ENCODE assay signal across 11 mouse cellular contexts in the genomic region with DNA sequence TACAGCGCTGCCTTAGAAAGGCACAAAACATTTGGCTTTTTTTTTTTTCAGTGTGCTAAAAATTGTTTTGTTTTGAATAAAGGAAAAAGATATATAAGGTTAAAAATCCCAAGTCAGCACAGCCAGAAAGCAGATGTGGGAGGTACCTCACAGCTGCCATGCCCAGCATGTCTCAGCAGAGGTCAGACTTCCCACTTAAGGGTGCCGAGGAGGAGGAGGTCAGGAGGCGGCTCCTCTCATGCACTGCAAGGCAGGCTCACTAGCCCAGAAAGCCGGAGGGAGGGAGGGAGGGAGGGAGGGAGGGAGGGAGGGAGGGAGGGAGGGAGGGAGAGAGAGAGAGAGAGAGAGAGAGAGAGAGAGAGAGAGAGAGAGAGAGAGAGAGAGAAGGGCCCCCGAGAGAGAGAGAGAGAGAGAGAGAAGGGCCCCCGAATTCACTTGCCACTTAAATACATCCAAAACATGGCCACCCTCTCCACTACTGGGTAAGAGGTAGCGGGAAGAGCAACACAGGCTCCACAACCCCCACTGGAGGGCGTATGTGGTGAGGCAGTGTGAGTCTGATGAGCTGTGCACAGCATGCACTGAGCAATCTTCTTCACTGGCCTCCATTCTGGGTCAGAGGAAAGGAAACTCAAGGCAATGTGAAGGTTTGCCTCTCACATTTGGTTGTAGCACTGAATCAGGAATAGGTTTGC. TPM values are rescaled to one million over a fixed set of nuclear protein-coding genes. Genes with fewer than 3 reads are reported as not detected.
A peak's percentile ranks its signal among the peaks of the same experiment; 100 is the strongest.
DNase-seq lines count a peak whose midpoint lies in the region; ATAC-seq and TF ChIP-seq lines count a peak whose summit lies in the region.
"Had no signal": no experiment of that assay in that cellular context is flagged by ENCODE, and none has a peak within 500 bp of the region (broad histone marks: within the 10 kb centered on the region; RNA-seq: fewer than 3 reads in every experiment).

No protein-coding gene starts in this region.

- H3K4me3 ChIP-seq in heart, embryonic 13.5 days, result no peak overlapping the region
- H3K4me3 ChIP-seq in heart, embryonic 10.5 days, result no peak overlapping the region
- 0 out of 2 replicates have a peak overlapping the region, but pooled peaks have one; percentile 10 for H3K4me3 ChIP-seq in E14TG2a.4 (replicated peaks; ENCODE audit: low read length)
- no peak overlapping the region for H3K4me3 ChIP-seq in brown adipose tissue, adult 24 weeks (ENCODE audit: insufficient read depth, low read depth, low read length)
- H3K4me3 ChIP-seq in kidney, embryonic 14.5 days (ENCODE audit: low read length), result no peak overlapping the region
- H3K4me3 ChIP-seq: limb, embryonic 15.5 days had no signal

- WGBS in heart, embryonic 13.5 days, result 28% methylated on average over 7 of the region's 8 CpGs
- 35% methylated on average over 7 of the region's 8 CpGs for WGBS in heart, embryonic 10.5 days
- WGBS in kidney, embryonic 14.5 days, result 31% methylated on average over 7 of the region's 8 CpGs

- no peaks in the 10 kb centered on the region for H3K9me3 ChIP-seq in heart, embryonic 13.5 days
- no peaks in the 10 kb centered on the region for H3K9me3 ChIP-seq in heart, embryonic 10.5 days
- no peaks in the 10 kb centered on the region for H3K9me3 ChIP-seq in E14TG2a.4 (ENCODE audit: low read length)
- no peaks in the 10 kb centered on the region for H3K9me3 ChIP-seq in kidney, embryonic 14.5 days (ENCODE audit: control insufficient read depth, low read length)
- H3K9me3 ChIP-seq: limb, embryonic 15.5 days had no signal

- H3K4me1 ChIP-seq in heart, embryonic 13.5 days, result peaks cover 36% of the 10 kb centered on the region
- H3K4me1 ChIP-seq in heart, embryonic 10.5 days, result peaks cover 20% of the 10 kb centered on the region
- H3K4me1 ChIP-seq in E14TG2a.4 (replicated peaks; ENCODE audit: low read depth, low read length), result peaks cover 60% of the 10 kb centered on the region
- peaks cover 4% of the 10 kb centered on the region for H3K4me1 ChIP-seq in brown adipose tissue, adult 24 weeks (ENCODE audit: control insufficient read depth, insufficient read depth, insufficient read length, low read length)
- 0 out of 2 replicates have a peak, but pooled peaks cover 2% of the 10 kb centered on the region for H3K4me1 ChIP-seq in kidney, embryonic 14.5 days (ENCODE audit: control insufficient read depth, insufficient read depth, low read length)
- H3K4me1 ChIP-seq: limb, embryonic 15.5 days had no signal

- H3K9ac ChIP-seq in heart, embryonic 13.5 days, result 0 out of 2 replicates have a peak overlapping the region, but pooled peaks have one; percentile 28
- H3K9ac ChIP-seq in kidney, embryonic 14.5 days (ENCODE audit: low read depth, low read length), result no peak overlapping the region
- H3K9ac ChIP-seq: limb, embryonic 15.5 days had no signal

- no peaks in the 10 kb centered on the region for H3K27me3 ChIP-seq in heart, embryonic 13.5 days (replicated peaks)
- H3K27me3 ChIP-seq in heart, embryonic 10.5 days (ENCODE audit: insufficient read depth, poor library complexity, severe bottlenecking), result no peaks in the 10 kb centered on the region
- H3K27me3 ChIP-seq in E14TG2a.4 (ENCODE audit: insufficient read depth, low read length), result no peaks in the 10 kb centered on the region
- no peaks in the 10 kb centered on the region for H3K27me3 ChIP-seq in kidney, embryonic 14.5 days (ENCODE audit: control insufficient read depth, insufficient read depth, low read length)
- H3K27me3 ChIP-seq: limb, embryonic 15.5 days had no signal

- H3K4me2 ChIP-seq in heart, embryonic 13.5 days, result no peak overlapping the region
- H3K4me2 ChIP-seq in kidney, embryonic 14.5 days (replicated peaks; ENCODE audit: low read depth, low read length), result no peak overlapping the region
- H3K4me2 ChIP-seq: limb, embryonic 15.5 days had no signal

- H3K27ac ChIP-seq in heart, embryonic 13.5 days (replicated peaks), result peak overlapping the region; percentile 45; the same call in 1 of the 2 replicates
- no peak overlapping the region for H3K27ac ChIP-seq in heart, embryonic 10.5 days
- H3K27ac ChIP-seq in brown adipose tissue, adult 24 weeks (replicated peaks; ENCODE audit: low read depth, low read length), result peak overlapping the region; percentile 10; the same call in 1 of the 2 replicates
- no peak overlapping the region for H3K27ac ChIP-seq in kidney, embryonic 14.5 days (ENCODE audit: low read depth, low read length)
- H3K27ac ChIP-seq: limb, embryonic 15.5 days had no signal

- peaks cover 86% of the 10 kb centered on the region for H3K36me3 ChIP-seq in heart, embryonic 13.5 days
- peaks cover 75% of the 10 kb centered on the region for H3K36me3 ChIP-seq in heart, embryonic 10.5 days
- peaks cover 78% of the 10 kb centered on the region for H3K36me3 ChIP-seq in E14TG2a.4 (ENCODE audit: insufficient read depth, low read length)
- peaks cover 57% of the 10 kb centered on the region for H3K36me3 ChIP-seq in kidney, embryonic 14.5 days (ENCODE audit: control insufficient read depth, insufficient read depth, low read length)

- ATAC-seq in heart, embryonic 13.5 days (ENCODE audit: extremely low read depth, insufficient number of reproducible peaks, low FRiP score, low TSS enrichment), result no peak
- ATAC-seq in kidney, embryonic 14.5 days (ENCODE audit: low FRiP score, low TSS enrichment), result peak; percentile 71
- ATAC-seq: forebrain, embryonic 14.5 days had no signal

- TF ChIP-seq CTCF in E14TG2a.4 (conservative IDR thresholded peaks at IDR 0.05; ENCODE audit: low read length), result peak; percentile 21

- DNase-seq in heart, embryonic 10.5 days (ENCODE audit: low spot score), result no peak
- no peak for DNase-seq in layer of hippocampus, postnatal 36 days
- DNase-seq in thymus, postnatal 10 days (ENCODE audit: low spot score in 2 of 2), result no peak
- no peak for DNase-seq in layer of hippocampus, adult 11-12 months (ENCODE audit: low spot score)

RNA-seq across cellular contexts. Expression of gene Mcam, which starts 9.9 kb away (rescaled TPM):
- polyA plus RNA-seq in heart, embryonic 13.5 days (2015; fragmentation: Nextera tagmentation; extraction: Ambion mirVana), result 112 and 127 TPM in 2 replicates
- 34.6 and 67.0 TPM in 2 replicates for polyA plus RNA-seq in heart, embryonic 10.5 days (2016; fragmentation: Nextera tagmentation; extraction: Ambion mirVana)
- 27.8 and 28.1 TPM in 2 replicates for polyA plus RNA-seq in brown adipose tissue, adult 24 weeks (2012; ENCODE audit: insufficient read depth, insufficient read length, missing spikeins)
- polyA plus RNA-seq in kidney, embryonic 14.5 days (2014; fragmentation: Nextera tagmentation; extraction: Ambion mirVana), result 26.3 and 39.7 TPM in 2 replicates
- 10 to 100 TPM; 15.6 to 18.8 TPM for total RNA-seq in layer of hippocampus, postnatal 36 days (2021)

RNA-seq across cellular contexts. Expression of gene Rnf26, which starts 30.9 kb away (rescaled TPM):
- 38.5 and 39.3 TPM in 2 replicates for polyA plus RNA-seq in heart, embryonic 13.5 days (2015; fragmentation: Nextera tagmentation; extraction: Ambion mirVana)
- polyA plus RNA-seq in heart, embryonic 10.5 days (2016; fragmentation: Nextera tagmentation; extraction: Ambion mirVana), result 53.6 and 55.8 TPM in 2 replicates
- polyA plus RNA-seq in brown adipose tissue, adult 24 weeks (2012; ENCODE audit: insufficient read depth, insufficient read length, missing spikeins), result 8.7 and 10.4 TPM in 2 replicates
- polyA plus RNA-seq in kidney, embryonic 14.5 days (2014; fragmentation: Nextera tagmentation; extraction: Ambion mirVana), result 51.1 and 78.4 TPM in 2 replicates
- total RNA-seq in layer of hippocampus, postnatal 36 days (2021), result 10 to 100 TPM; 28.4 to 28.6 TPM

RNA-seq across cellular contexts. Expression of gene Gm49380, which starts 30.9 kb away (rescaled TPM):
- not detected in 2 replicates for polyA plus RNA-seq in heart, embryonic 13.5 days (2015; fragmentation: Nextera tagmentation; extraction: Ambion mirVana)
- 0.07 and 0.18 TPM in 2 replicates for polyA plus RNA-seq in heart, embryonic 10.5 days (2016; fragmentation: Nextera tagmentation; extraction: Ambion mirVana)
- polyA plus RNA-seq in brown adipose tissue, adult 24 weeks (2012; ENCODE audit: insufficient read depth, insufficient read length, missing spikeins), result not detected in 2 replicates
- 0.09 and 0.14 TPM in 2 replicates for polyA plus RNA-seq in kidney, embryonic 14.5 days (2014; fragmentation: Nextera tagmentation; extraction: Ambion mirVana)
- total RNA-seq in layer of hippocampus, postnatal 36 days (2021), result under 1 TPM; 0.35 to 0.61 TPM
- polyA plus RNA-seq: small intestine, adult 2 months had no signal

RNA-seq across cellular contexts. Expression of gene C1qtnf5, which starts 37.1 kb away (rescaled TPM):
- polyA plus RNA-seq in heart, embryonic 13.5 days (2015; fragmentation: Nextera tagmentation; extraction: Ambion mirVana), result 1.1 and 2.1 TPM in 2 replicates
- 0.50 TPM in 1 of 2 replicates, not detected in the other for polyA plus RNA-seq in heart, embryonic 10.5 days (2016; fragmentation: Nextera tagmentation; extraction: Ambion mirVana)
- polyA plus RNA-seq in brown adipose tissue, adult 24 weeks (2012; ENCODE audit: insufficient read depth, insufficient read length, missing spikeins), result 3.6 and 3.7 TPM in 2 replicates
- 4.6 and 5.4 TPM in 2 replicates for polyA plus RNA-seq in kidney, embryonic 14.5 days (2014; fragmentation: Nextera tagmentation; extraction: Ambion mirVana)
- total RNA-seq in layer of hippocampus, postnatal 36 days (2021), result 10 to 100 TPM; 17.0 to 17.6 TPM

RNA-seq across cellular contexts. Expression of gene Mfrp, which starts 42.6 kb away (rescaled TPM):
- polyA plus RNA-seq in heart, embryonic 13.5 days (2015; fragmentation: Nextera tagmentation; extraction: Ambion mirVana), result not detected in 2 replicates
- polyA plus RNA-seq in heart, embryonic 10.5 days (2016; fragmentation: Nextera tagmentation; extraction: Ambion mirVana), result 0.21 TPM in 1 of 2 replicates, not detected in the other
- not detected in 2 replicates for polyA plus RNA-seq in brown adipose tissue, adult 24 weeks (2012; ENCODE audit: insufficient read depth, insufficient read length, missing spikeins)
- 0.14 TPM in 1 of 2 replicates, not detected in the other for polyA plus RNA-seq in kidney, embryonic 14.5 days (2014; fragmentation: Nextera tagmentation; extraction: Ambion mirVana)
- 1 to 10 TPM in 1 of 2 experiments, under 1 TPM in 1; 0.17 to 2.5 TPM for total RNA-seq in layer of hippocampus, postnatal 36 days (2021)
- polyA plus RNA-seq: forebrain, embryonic 14.5 days had no signal

Comparison
In these comparisons a context has a peak if more than half of its experiments do, and no peak if none do; other contexts are left out.
1. H3K27ac ChIP-seq: peak in heart, embryonic 13.5 days (single experiment) and brown adipose tissue, adult 24 weeks (single experiment); none in heart, embryonic 10.5 days (single experiment) and kidney, embryonic 14.5 days (single experiment).